Mouse (Mus musculus) frontal cortex, postnatal 36 days (tissue): Measurements from ENCODE around the gene Dennd6a.
"Not testable (repeated sequence)": the region's sequence is repeated elsewhere in the genome, so short reads cannot be mapped to it uniquely, and the experiment has no call there.

Source experiments
- DNase-seq, 2 experiments: peaks; one replicate each; pipeline ENCODE4 v3.0.0; 2022; ENCODE audit warnings: low spot score in 2 of 2

The Dennd6a gene

DNA sequence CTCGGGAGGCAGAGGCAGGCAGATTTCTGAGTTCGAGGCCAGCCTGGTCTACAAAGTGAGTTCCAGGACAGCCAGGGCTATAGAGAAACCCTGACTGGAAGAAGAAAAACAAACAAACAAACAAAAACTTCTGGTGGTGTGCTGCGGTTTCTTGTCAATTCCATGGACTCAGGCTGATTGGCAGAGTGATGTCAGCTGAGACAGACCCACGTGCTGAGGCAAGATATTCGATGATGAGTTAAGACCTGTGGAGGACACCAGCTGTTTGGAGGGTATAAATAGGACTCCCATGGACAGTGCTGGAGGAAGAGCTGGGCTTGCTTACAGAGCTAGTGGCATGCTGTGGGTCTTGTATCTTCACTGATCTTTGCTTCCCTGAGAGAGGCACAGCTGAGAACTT lies at the start of gene Dennd6a:
Gene Dennd6a (plus strand): TSS at position 301 of the 400 bp plus-strand sequence.
- not testable (repeated sequence) for DNase-seq

DNA sequence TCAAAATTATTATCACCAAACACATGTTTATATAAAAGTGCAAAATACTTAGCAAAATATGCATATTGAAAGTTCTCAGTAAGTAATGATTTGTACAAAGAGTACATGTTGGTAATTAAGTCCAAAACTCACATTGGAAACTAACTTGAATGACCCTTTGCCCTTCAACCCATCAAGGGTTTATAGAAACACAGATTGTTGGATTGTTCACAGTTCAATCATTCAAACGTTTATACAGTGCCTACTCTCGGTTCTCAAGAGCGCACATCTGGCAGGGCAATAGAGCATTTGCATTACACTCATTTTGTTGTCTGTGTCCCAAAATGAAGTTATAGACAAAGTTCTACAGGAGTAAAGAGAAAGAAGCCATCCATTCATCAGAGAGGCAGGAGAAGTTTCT lies 47.7 kb upstream of the Dennd6a start:
- DNase-seq: no peak

DNA sequence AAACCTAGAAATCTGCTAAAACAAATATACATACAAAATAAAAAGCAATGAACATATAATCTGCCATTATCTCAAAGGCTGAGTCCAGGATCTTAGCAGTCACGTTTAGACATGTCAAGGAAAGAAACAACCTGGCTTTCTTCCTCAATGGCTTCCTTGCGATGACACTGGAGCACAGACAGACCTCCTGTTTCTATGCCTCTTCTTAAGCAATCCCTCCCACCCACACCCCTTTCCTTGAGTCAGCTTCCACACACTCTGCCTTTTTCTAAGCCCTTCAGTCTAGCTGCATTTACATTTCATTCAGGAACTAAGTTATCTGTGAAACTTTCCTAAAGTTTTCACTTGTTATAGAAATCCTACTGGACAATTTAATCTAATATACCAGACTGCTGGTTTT lies 45.4 kb upstream of the Dennd6a start:
- no peak for DNase-seq

DNA sequence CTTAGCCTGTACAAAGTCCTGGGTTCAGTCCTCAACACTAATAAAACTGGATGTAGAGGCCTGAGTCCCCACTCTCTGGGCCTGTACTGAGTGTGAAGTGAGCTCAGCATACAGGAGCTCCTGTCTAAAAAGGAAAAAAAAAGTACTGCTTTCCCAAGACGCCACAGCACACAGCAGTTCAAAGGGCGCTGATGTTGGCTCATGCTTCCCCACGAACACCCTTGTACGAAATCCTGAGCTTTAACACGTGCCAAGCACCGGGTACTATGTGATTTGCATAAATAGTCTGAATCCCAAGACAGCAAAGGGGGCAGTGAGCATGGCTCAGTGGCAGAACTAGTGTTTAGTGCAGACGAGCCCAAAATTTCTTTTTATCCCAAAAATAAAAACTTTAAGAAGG lies 43.3 kb upstream of the Dennd6a start:
- no peak for DNase-seq

DNA sequence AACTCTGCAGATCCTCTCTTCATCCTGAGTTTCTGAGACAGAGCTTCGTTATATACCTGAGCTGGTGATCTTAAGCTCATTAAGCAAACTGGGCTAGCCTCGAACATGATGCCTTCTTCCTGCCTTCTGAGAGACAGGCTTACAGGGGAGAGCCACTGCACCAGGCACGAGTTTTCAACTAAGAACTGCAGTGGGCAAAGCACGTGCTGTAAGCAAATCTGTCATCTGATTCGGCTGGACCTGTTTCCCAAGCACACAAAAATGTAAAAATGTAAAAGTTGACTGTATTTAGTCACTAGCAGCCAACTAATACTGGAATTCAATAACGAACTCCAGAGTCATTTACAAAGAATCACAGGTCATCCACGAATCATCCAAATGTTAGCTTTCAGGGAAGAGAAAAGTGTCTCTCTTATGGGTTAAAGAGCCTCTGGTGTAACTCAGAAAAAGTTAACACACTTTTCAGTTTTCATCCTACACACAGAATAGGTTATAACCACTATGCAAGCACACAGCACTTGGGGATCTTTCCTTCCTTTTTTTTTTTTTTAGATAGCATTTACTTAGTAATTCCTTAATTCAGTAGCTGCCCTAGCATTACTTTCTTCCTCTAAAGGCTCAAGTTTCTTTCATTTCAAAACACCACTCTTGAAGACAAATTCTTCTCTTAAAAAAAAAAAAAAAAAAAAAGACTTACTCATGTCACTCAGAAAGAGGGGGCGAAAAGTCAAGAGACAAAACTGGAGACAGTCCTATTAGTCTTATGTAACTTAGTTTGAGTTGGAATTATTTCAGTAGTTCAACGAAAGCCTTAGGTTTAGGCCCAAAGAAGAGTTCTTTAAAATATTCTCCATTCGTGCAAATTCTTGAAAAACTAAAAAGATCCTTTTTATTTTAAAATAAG lies 42.0 kb upstream of the Dennd6a start:
- no peak for DNase-seq

DNA sequence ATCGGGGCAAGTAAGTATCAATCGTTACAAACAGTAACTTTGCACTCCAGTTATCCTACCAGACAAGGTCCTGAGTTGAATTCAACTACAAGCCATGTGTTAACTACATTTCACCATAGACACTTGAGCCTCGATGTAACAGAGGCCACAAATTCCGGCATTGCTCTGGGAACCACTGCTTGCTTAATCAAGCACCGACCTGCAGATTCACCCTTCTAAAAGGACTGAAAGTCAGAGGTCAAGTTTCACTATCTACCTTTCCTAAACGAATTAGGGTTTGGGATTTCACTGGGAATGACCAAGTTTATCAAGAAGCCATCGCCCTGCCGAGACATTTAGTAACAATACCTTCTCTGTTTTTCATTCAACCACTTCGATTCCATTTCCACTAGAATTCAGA lies 40.9 kb upstream of the Dennd6a start:
- DNase-seq: no peak

DNA sequence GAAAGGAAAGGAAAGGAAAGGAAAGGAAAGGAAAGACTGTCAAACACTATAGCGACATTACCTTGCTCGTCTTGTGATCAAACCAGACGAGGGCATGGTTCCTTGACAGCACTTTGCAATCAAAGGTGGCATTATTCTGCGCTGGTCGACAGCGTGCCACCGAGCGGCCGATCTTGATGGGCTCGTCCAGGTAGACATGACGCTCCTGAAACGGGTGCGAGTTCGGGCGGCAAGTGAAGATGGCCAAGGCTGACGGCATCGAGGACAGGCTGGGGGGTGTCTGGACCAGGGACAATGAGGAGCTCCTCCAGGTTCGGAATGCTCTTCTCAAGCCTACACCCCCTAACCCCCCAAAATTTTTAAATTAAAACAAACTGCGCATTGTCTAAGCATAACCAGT lies 40.4 kb upstream of the Dennd6a start:
- DNase-seq: no peak

DNA sequence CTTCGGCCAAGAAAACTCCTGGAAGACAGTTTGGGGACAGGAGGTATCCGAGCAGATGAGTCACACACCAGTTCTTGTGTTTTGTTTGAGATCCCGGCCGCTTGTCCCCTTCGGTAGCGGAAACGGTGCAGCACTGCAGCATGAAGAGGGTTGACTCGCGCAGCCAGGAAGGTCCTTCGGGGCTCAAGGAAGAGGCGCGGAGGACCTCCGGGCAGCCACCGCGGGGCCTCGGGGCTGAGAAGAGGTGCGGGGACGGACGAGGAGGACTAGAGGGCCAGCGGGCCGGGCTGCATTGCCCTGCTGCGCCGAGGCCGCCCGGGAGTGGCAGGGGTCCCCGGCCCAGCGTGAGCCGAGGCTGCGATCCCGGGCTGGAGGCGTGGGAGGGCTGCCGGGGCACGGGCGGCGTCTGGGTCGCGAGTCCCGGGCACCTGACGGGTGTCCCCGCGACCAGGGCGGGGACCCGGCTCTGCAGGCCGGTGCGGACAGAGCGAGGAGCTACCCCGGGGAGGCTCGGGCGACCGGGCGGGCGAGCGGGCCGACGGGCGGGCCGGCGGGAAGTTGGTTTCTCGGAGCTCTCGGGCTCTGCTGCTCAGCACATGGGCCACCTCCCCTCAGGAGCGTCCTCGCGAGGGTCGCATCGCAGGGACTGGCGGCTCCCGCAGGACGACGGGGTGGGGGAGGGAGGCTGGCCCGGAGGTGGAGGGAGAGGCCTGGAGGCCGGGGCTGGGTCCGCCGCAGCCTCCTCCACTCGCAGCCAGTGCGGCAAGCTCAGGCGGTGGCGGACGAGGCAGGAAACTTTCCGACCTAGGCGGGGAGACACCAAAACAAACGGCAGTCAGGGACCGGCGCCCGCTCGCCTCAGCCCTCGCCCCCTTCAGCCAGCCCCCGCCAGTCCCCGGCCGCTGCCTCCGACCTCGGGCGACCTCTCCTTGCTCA lies 39.6 kb upstream of the Dennd6a start:
- DNase-seq: peak; percentile 22 to 31

DNA sequence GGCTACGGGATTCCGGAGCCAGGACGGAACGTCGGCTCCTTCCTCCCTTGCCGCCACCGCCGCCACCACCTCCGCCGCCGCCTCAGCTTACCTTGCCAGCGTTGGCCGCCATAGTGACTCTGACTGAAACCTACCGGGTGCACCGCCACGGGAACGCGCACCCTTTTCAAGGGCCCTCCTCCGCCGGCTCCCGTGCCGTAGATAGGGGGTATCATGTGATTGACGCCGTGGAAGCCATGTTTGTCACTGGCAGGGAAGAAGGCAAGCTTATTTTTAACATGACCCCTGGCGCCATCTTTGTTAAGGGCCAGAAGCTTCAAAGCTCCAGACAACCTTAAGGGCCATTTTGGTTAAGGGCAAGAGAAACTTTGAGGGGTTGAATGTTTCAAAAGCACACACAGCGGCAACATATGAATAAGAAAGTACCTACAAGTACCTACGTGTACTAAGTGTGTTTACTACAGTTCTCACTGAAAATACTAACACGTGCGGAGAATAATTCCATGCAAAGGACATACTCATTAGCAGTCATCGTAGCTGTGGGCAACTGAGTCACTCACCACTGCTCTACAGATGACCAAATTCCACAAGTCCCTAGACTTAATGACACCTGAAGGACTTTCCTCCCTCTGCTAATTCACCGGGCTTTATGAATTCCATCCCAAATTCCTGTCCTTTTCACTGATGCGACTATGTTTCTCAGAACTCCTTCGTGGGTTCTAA lies 38.7 kb upstream of the Dennd6a start, which contains the start of gene Slmap:
Gene Slmap (minus strand): TSS at position 175 of the 723 bp plus-strand sequence.
- peak; percentile 98 to 99 for DNase-seq

DNA sequence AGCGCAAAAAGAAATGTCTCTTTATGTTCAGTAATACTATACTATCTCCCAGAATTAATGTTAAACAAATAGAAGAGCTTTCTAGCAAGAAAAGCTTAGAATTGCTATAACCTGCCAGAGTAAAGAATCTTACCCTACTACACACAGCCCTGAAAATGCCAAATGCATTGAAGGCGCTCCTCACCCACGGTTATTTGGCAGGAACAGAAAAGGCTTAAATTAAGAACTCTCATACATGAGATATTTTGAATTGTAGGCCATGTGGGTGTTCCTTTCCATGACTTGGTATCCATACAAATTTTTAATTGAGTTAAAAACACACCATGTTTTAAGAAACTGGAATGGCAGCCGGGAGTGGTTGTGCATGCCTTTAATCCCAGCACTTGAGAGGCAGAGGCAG lies 34.4 kb upstream of the Dennd6a start:
- peak in 1 of 2 experiments; percentile 55 for DNase-seq

DNA sequence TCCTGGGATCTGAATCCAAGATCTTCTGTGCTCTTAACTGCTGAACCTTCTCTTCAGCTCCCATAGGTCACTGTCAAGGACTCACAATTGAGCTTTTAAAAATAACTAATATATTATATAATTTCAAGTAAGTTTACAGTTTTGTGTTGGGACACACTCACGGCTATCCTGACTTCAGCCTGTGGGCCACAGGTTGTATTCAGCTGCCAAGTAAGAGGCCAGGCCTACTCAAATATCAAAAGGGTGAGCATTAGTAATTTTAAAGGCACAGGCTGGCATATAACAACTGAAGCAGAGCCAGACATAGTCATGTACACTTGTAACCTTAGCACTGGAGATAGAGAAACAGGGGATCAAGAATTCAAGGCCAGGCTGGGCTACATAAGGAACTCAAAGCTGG lies 33.1 kb upstream of the Dennd6a start:
- no peak for DNase-seq

DNA sequence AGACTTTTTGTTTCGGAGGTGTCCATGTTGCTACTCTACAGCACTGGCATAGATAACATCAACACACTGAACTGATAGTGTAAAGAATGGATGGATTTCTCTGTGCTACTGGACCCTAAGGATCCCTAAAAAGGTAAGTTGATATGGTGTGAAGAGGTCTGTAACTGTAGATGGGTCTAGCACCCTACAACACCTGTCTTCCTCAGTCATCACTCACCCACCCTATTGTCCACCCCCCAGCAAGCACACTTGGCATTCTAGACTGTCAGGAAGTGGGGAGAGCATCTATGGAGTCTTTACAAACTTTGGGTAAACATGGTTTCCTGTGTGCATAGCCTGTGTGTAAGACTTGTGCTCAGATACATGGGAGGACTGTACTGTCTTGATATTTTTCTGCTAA lies 31.5 kb upstream of the Dennd6a start:
- no peak for DNase-seq

DNA sequence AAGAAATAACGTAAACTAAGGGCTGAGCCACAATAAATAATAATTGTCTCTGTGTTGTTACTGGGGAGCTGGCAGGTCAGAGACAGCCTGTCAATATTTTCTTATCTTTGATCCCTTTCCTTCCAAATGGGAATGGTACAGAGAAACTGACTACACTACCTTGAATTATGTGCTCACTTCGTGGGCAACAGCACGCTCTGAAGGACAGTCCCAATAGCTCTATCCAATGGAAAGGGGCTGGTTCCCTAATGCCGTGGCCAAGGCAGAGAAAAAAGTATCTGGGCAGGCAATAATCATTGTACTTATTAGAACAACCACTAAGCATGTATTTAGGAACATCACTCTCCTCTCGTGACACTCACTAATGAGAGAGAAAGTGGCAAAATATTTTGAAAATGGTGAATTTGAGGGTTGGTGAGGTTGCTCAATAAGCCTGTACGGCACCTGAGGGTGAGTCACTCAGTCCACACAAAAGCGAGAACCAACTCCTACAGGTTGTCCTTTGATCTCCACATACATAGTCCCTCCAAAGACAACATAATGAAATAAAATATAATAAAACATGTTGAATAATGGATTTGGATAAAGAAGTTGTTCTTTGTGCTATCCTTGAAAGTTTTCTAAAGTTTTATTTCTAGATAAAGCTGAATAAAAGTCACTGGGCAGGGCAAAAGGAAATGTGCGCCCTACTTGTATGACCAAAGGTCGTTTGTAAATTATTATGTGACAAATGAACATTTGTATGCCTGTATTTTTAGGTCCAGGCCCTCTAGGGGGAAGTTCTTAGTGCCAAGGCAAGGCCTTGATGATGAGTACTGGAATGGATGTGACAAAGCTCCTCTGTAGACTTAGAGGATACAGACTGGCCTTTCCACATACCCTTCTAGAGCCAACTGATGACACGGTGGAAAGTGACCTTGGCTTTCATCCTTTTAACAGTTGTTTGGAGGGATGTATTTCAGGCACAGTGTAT lies 25.9 kb upstream of the Dennd6a start:
- no peak for DNase-seq

DNA sequence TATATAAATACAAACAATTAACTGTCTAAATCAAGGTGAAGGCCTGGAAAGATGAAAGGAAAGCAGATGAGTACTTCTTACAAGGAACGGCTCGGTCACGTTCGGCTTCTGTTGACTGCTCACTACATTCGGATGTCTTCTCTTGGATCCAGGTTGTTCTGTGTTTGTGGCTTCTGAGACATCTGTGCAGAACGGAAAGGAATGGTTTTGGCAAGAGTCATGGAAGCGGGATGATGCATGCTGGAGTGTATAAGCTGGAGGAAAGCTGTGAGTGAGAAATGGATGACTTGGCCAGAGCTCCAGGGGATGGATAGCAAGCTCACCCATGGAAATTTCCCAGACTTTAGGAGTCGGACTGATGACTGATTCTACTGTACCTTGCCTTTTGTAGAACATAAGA lies 22.9 kb upstream of the Dennd6a start:
- DNase-seq: no peak

DNA sequence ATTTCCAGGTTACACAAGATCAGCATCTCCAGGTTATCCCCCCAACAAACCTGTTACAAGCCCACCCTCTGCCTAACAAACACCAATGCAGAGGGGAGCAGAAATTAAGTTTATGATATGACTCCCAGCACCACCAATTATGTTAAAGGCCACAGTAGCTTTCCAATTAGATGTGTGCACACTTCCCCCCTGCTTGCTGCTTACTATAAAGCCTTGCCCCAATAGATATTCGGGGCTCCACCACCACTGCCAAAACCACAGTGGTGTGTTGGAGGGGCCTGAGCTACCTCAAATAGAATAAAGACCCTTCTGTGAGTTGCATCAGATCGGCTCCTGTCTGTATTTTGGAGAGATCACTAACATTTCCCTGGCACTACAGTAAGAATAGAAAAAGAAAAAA lies 21.2 kb upstream of the Dennd6a start:
- DNase-seq: no peak

DNA sequence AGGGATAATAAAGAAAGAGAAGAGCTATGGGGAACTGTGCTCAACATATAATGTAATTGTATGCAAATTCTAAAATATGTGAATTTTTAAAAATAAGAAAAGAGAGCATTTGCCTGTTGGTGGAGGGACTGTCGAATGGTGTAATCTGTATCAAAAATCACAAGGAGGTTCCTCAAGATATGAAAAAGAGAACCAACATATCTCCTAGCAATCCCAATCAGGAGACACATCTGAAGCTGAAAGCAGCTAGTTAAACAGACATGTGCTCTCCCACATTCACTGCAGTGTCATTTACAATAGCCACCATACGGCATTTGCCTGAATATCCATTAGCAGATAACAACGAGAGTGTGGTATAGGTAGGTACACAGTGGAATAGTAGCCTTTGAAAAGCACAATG lies 20.8 kb upstream of the Dennd6a start:
- DNase-seq: no peak

DNA sequence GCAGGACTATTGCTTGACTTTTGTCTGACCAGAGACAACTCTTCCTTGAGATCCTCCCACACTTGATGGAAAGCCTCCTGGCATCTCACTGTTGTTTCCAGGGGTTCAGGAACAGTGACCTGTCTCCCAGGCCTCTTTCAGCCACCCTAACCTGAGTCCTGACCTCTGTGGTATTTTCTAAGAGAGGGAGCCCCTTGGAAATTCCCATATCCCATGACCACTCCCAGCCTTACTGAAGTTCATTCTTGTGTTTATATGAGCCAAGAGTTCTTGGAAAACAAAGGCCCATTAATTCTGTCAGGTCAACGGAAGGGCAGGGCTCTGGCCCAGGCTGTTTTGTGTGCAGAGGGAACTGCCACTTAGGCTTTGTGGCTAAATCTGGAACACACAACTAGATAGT lies 16.1 kb upstream of the Dennd6a start:
- no peak for DNase-seq

DNA sequence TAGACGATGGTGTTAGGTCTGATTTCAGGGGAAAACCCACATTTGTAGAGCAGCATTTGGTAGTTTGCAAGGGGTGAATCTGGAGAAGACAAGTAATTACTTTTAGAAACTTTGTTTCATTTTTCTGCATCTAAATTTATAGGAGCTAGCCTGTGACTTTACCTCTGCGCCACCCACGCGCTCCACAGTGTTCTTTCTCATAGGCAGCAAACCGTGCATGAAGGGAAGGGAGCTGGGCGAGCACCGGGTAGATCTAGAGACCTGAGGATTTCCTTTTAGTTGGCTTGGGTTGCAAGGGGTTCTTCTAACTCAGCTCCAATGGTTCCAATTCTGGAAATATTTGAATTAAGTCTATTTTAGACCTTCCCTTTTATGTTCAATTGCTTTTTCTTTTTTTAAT lies 15.1 kb upstream of the Dennd6a start:
- DNase-seq: peak; percentile 20 to 58

DNA sequence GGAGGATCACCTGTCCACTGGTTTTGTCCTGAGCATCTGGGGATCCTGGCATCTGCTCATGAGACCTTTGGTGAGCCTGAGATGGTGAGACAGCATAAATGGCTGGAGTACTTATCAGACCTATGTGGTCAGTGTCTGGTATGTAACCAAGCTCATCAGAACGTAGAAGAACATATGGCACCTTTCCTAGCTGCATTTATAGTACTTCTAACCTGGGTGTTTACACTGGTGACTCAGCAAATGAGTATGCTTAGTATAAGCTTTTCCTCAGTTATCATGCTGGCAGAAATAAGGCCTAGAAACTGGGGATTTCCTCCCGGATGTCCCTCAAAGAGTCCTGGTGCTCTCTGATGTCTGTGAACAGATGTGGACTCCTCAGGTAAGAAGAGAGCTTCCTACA lies 11.4 kb upstream of the Dennd6a start:
- DNase-seq: no peak

DNA sequence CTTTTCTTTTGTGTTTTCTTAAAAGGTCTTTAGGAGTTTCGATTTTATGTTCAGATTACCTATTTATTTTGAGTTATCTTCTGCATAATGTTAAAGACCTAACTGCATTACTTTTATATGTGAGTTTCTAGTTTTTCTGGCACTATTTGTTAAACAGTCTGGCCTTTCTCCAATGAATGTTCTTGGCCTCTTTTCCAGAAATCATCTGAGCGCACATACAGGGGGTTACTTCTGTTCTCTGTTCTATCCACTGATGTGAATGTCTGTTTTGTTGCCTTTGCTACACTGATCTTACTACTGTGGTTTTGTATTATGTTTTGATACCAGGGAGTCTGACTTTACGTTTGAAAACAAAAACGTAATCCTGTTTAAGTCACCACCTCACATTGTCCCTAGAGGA lies 3.8 kb upstream of the Dennd6a start:
- DNase-seq: no peak
